Mouse (Mus musculus): ENCODE data around the gene Nell2. TPM values are rescaled to one million over a fixed set of nuclear protein-coding genes. Genes with fewer than 3 reads are reported as not detected.

Nell2 gene
- 1.1 and 1.9 TPM in 2 replicates for polyA plus RNA-seq (2015; fragmentation: Nextera tagmentation; extraction: Ambion mirVana)

GRCm38 (mm10) chr15:95527948-95528861 is at the start of gene Nell2:
Nell2 (minus strand) TSS chr15:95528559.
- H3K4me2 ChIP-seq (ENCODE audit: low read depth, low read length), result peak within 1 kb of the TSS; percentile 64
- peak; percentile 37; the same call in 1 of the 2 replicates for ATAC-seq (replicated peaks; ENCODE audit: extremely low read depth, insufficient read depth, low FRiP score)
- no peaks in the 10 kb centered on the region for H3K36me3 ChIP-seq (ENCODE audit: control insufficient read depth, insufficient read depth)
- WGBS, result under 1% methylated on average over 90 of the region's 95 CpGs
- H3K9me3 ChIP-seq (replicated peaks; ENCODE audit: control insufficient read depth, low read length), result no peaks in the 10 kb centered on the region
- H3K4me1 ChIP-seq (ENCODE audit: control insufficient read depth, insufficient read depth, low read length), result peaks cover 4% of the 10 kb centered on the region
- no peak within 1 kb of the TSS for H3K9ac ChIP-seq (ENCODE audit: low read length)
- peak within 1 kb of the TSS; percentile 51 for H3K4me3 ChIP-seq (ENCODE audit: low read length)
- H3K27me3 ChIP-seq (ENCODE audit: control insufficient read depth, insufficient read depth, low read length), result peaks cover 40% of the 10 kb centered on the region
- no peak within 1 kb of the TSS for H3K27ac ChIP-seq (ENCODE audit: low read length)

- H3K4me2 ChIP-seq (ENCODE audit: low read depth, low read length), result no peak overlapping the region
- H3K9ac ChIP-seq (ENCODE audit: low read length), result no peak overlapping the region
- no peaks in the 10 kb centered on the region for H3K36me3 ChIP-seq (ENCODE audit: control insufficient read depth, insufficient read depth)
- H3K27ac ChIP-seq (ENCODE audit: low read length), result no peak overlapping the region
- no peak for ATAC-seq (replicated peaks; ENCODE audit: extremely low read depth, insufficient read depth, low FRiP score)
- WGBS, result 14% methylated on average over 5 of the region's 5 CpGs
- H3K9me3 ChIP-seq (replicated peaks; ENCODE audit: control insufficient read depth, low read length), result no peaks in the 10 kb centered on the region
- H3K27me3 ChIP-seq (ENCODE audit: control insufficient read depth, insufficient read depth, low read length), result peaks cover 10% of the 10 kb centered on the region
- no peaks in the 10 kb centered on the region for H3K4me1 ChIP-seq (ENCODE audit: control insufficient read depth, insufficient read depth, low read length)
- no peak overlapping the region for H3K4me3 ChIP-seq (ENCODE audit: low read length)
These were observed 46.3 kb upstream of the Nell2 start for GRCm38 (mm10) chr15:95574661-95575060.

DNA sequence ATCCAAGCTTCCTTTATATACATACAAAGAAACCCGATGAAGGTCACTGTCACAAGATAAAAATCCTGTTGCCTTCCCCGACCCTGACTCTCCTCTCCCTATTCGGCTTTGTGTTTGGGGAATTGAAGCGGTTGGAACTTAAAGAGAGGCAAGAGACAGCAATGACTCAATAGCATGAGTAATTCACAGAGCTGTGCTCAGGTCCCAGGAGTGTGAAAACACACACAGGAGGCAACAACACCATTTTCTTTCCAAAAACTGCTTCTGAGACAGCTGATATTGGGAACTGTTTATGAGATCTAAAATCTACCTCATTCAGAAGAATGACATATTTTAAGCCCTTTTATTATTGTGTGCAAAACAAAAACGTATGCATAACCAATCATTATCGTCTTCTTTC is 41.2 kb upstream of the Nell2 start:
- H3K27ac ChIP-seq (ENCODE audit: low read length), result no peak overlapping the region
- WGBS, result 72% methylated on average over 6 of the region's 6 CpGs
- H3K9ac ChIP-seq (ENCODE audit: low read length), result no peak overlapping the region
- peaks cover 5% of the 10 kb centered on the region; the same call in 1 of the 2 replicates for H3K4me1 ChIP-seq (ENCODE audit: control insufficient read depth, insufficient read depth, low read length)
- ATAC-seq (replicated peaks; ENCODE audit: extremely low read depth, insufficient read depth, low FRiP score), result no peak
- H3K36me3 ChIP-seq (ENCODE audit: control insufficient read depth, insufficient read depth), result no peaks in the 10 kb centered on the region
- H3K9me3 ChIP-seq (replicated peaks; ENCODE audit: control insufficient read depth, low read length), result no peaks in the 10 kb centered on the region
- no peak overlapping the region for H3K4me3 ChIP-seq (ENCODE audit: low read length)
- H3K4me2 ChIP-seq (ENCODE audit: low read depth, low read length), result no peak overlapping the region
- no peaks in the 10 kb centered on the region for H3K27me3 ChIP-seq (ENCODE audit: control insufficient read depth, insufficient read depth, low read length)

GRCm38 (mm10) chr15:95565160-95565559 is 36.8 kb upstream of the Nell2 start:
- no peak for ATAC-seq (replicated peaks; ENCODE audit: extremely low read depth, insufficient read depth, low FRiP score)
- Histone ChIP-seq H3K4me2 (ENCODE audit: low read depth, low read length) (no peak overlapping the region), H3K36me3 (ENCODE audit: control insufficient read depth, insufficient read depth) (no peaks in the 10 kb centered on the region), H3K4me3 (ENCODE audit: low read length) (no peak overlapping the region), H3K9ac (ENCODE audit: low read length) (no peak overlapping the region), H3K27ac (ENCODE audit: low read length) (no peak overlapping the region), H3K27me3 (ENCODE audit: control insufficient read depth, insufficient read depth, low read length) (no peaks in the 10 kb centered on the region), H3K4me1 (ENCODE audit: control insufficient read depth, insufficient read depth, low read length) (peaks cover 5% of the 10 kb centered on the region; the same call in 1 of the 2 replicates), H3K9me3 (replicated peaks; ENCODE audit: control insufficient read depth, low read length) (no peaks in the 10 kb centered on the region)
- 50% methylated on average over 2 of the region's 2 CpGs for WGBS

DNA sequence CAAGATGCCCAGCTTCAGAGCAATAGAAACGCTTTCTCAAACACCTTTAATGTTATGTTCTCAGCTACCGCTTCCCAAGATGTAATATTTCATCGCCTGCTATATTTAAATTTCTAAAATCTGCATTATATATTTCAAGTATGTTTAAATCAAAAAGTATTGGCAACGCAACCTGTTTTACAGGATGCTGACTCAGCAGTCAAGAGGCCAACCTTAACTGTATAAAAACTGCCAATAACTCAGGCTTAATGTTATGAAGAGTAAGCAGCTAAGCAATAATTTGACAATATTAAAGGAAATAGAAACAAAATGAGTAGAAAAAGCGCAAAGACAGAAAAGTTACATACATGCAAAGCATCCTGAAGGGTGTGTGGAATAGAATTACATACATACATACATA is 32.9 kb upstream of the Nell2 start:
- no peak overlapping the region for H3K27ac ChIP-seq (ENCODE audit: low read length)
- H3K9ac ChIP-seq (ENCODE audit: low read length), result no peak overlapping the region
- H3K27me3 ChIP-seq (ENCODE audit: control insufficient read depth, insufficient read depth, low read length), result no peaks in the 10 kb centered on the region
- H3K4me1 ChIP-seq (ENCODE audit: control insufficient read depth, insufficient read depth, low read length), result peaks cover 5% of the 10 kb centered on the region; the same call in 1 of the 2 replicates
- no peaks in the 10 kb centered on the region for H3K9me3 ChIP-seq (replicated peaks; ENCODE audit: control insufficient read depth, low read length)
- 89% methylated on average over 5 of the region's 5 CpGs for WGBS
- H3K36me3 ChIP-seq (ENCODE audit: control insufficient read depth, insufficient read depth), result no peaks in the 10 kb centered on the region
- H3K4me2 ChIP-seq (ENCODE audit: low read depth, low read length), result no peak overlapping the region
- H3K4me3 ChIP-seq (ENCODE audit: low read length), result no peak overlapping the region
- no peak for ATAC-seq (replicated peaks; ENCODE audit: extremely low read depth, insufficient read depth, low FRiP score)

- no peak for ATAC-seq (replicated peaks; ENCODE audit: extremely low read depth, insufficient read depth, low FRiP score)
- H3K9me3 ChIP-seq (replicated peaks; ENCODE audit: control insufficient read depth, low read length), result no peaks in the 10 kb centered on the region
- no peak overlapping the region for H3K4me3 ChIP-seq (ENCODE audit: low read length)
- H3K36me3 ChIP-seq (ENCODE audit: control insufficient read depth, insufficient read depth), result no peaks in the 10 kb centered on the region
- WGBS, result 71% methylated on average over 5 of the region's 5 CpGs
- H3K4me1 ChIP-seq (ENCODE audit: control insufficient read depth, insufficient read depth, low read length), result no peaks in the 10 kb centered on the region
- no peak overlapping the region for H3K27ac ChIP-seq (ENCODE audit: low read length)
- no peak overlapping the region for H3K9ac ChIP-seq (ENCODE audit: low read length)
- no peak overlapping the region for H3K4me2 ChIP-seq (ENCODE audit: low read depth, low read length)
- H3K27me3 ChIP-seq (ENCODE audit: control insufficient read depth, insufficient read depth, low read length), result no peaks in the 10 kb centered on the region
These were observed 21.7 kb upstream of the Nell2 start for GRCm38 (mm10) chr15:95550011-95550410.

- Histone ChIP-seq H3K27me3 (ENCODE audit: control insufficient read depth, insufficient read depth, low read length) (no peaks in the 10 kb centered on the region), H3K27ac (ENCODE audit: low read length) (no peak overlapping the region), H3K4me1 (ENCODE audit: control insufficient read depth, insufficient read depth, low read length) (no peaks in the 10 kb centered on the region), H3K9ac (ENCODE audit: low read length) (no peak overlapping the region), H3K4me3 (ENCODE audit: low read length) (no peak overlapping the region), H3K36me3 (ENCODE audit: control insufficient read depth, insufficient read depth) (no peaks in the 10 kb centered on the region), H3K4me2 (ENCODE audit: low read depth, low read length) (no peak overlapping the region), H3K9me3 (replicated peaks; ENCODE audit: control insufficient read depth, low read length) (no peaks in the 10 kb centered on the region)
- WGBS, result 64% methylated on average over 6 of the region's 6 CpGs
- ATAC-seq (replicated peaks; ENCODE audit: extremely low read depth, insufficient read depth, low FRiP score), result no peak
These were observed 14.3 kb upstream of the Nell2 start for GRCm38 (mm10) chr15:95542632-95543031.

DNA sequence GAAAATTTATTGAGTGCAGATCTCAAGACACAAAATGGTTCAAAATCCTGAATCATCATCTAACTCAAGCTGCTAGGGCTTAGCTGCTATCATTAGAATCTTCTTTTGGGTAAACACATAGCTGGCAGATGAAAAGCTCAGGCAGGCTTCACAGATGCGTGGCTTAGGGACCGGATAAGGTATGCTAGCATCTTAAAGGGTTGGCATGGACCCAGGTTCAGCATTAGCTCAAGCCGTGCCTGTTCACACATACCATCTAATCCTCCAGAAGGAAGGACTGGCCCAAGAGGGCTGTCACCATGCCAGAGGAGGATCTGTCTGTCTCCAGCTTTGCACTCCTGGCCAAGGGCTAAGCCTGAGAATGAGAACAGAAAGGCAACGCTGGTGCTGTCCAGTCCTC is 8.4 kb upstream of the Nell2 start:
- H3K36me3 ChIP-seq (ENCODE audit: control insufficient read depth, insufficient read depth), result no peaks in the 10 kb centered on the region
- no peak overlapping the region for H3K4me2 ChIP-seq (ENCODE audit: low read depth, low read length)
- H3K9ac ChIP-seq (ENCODE audit: low read length), result no peak overlapping the region
- H3K27ac ChIP-seq (ENCODE audit: low read length), result no peak overlapping the region
- H3K4me1 ChIP-seq (ENCODE audit: control insufficient read depth, insufficient read depth, low read length), result no peaks in the 10 kb centered on the region
- ATAC-seq (replicated peaks; ENCODE audit: extremely low read depth, insufficient read depth, low FRiP score), result no peak
- no peaks in the 10 kb centered on the region for H3K9me3 ChIP-seq (replicated peaks; ENCODE audit: control insufficient read depth, low read length)
- H3K4me3 ChIP-seq (ENCODE audit: low read length), result no peak overlapping the region
- 49% methylated on average over 4 of the region's 4 CpGs for WGBS
- no peaks in the 10 kb centered on the region for H3K27me3 ChIP-seq (ENCODE audit: control insufficient read depth, insufficient read depth, low read length)

DNA sequence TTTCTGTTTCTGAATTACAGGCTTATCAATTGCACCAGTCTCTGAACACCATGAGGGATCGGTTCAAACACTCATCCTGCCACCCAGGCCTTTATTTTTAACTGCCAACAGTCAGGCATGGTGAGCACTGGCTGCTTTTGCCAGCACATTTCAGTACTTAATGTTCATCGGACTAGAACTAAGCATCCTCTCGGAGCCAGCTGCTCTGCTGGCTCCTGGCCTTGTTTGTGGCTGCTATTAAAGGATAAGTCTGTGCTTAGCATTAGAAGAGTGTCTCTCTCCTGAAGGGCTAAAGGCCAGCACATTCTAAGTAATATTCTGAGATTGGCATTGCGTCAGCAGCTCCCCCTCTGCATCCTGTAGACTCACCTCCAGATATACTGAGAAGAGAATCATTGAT is 7.9 kb upstream of the Nell2 start:
- H3K27me3 ChIP-seq (ENCODE audit: control insufficient read depth, insufficient read depth, low read length), result no peaks in the 10 kb centered on the region
- WGBS, result 74% methylated on average over 4 of the region's 4 CpGs
- H3K4me1 ChIP-seq (ENCODE audit: control insufficient read depth, insufficient read depth, low read length), result no peaks in the 10 kb centered on the region
- H3K4me3 ChIP-seq (ENCODE audit: low read length), result no peak overlapping the region
- ATAC-seq (replicated peaks; ENCODE audit: extremely low read depth, insufficient read depth, low FRiP score), result no peak
- H3K4me2 ChIP-seq (ENCODE audit: low read depth, low read length), result no peak overlapping the region
- H3K36me3 ChIP-seq (ENCODE audit: control insufficient read depth, insufficient read depth), result no peaks in the 10 kb centered on the region
- H3K27ac ChIP-seq (ENCODE audit: low read length), result no peak overlapping the region
- H3K9ac ChIP-seq (ENCODE audit: low read length), result no peak overlapping the region
- H3K9me3 ChIP-seq (replicated peaks; ENCODE audit: control insufficient read depth, low read length), result no peaks in the 10 kb centered on the region

Measured in heart, embryonic 16.5 days (tissue).